Mouse (Mus musculus) stomach, embryonic 16.5 days (tissue): Measurements from ENCODE around the gene Gjb3. TPM values are rescaled to one million over a fixed set of nuclear protein-coding genes. Genes with fewer than 3 reads are reported as not detected.

Source experiments
- ATAC-seq: fragments of 200-750 bp; cut with Nextera tagmentation; 2 replicates; pipeline ENCODE4 v1.8.0; 2017; ENCODE audit warnings: moderate number of reproducible peaks, moderate TSS enrichment; ENCODE audit not compliant: insufficient read depth, low FRiP score
- H3K27ac ChIP-seq: fragments of 300-500 bp; sonication (generic); 2 replicates; pipeline ENCODE4 v1.5.1; 2014; ENCODE audit warnings: low read length
- H3K27me3 ChIP-seq: fragments of 300-500 bp; sonication (generic); 2 replicates; pipeline ENCODE4 v1.6.1; 2014; ENCODE audit warnings: low read length, control low read depth, mixed read lengths; ENCODE audit not compliant: control insufficient read depth, insufficient read depth
- H3K36me3 ChIP-seq: fragments of 300-500 bp; sonication (generic); 2 replicates; pipeline ENCODE4 v1.6.1; 2014; ENCODE audit warnings: low read length; ENCODE audit not compliant: control insufficient read depth, insufficient read depth
- H3K4me1 ChIP-seq: fragments of 300-500 bp; sonication (generic); 2 replicates; pipeline ENCODE4 v1.6.1; 2014; ENCODE audit warnings: low read length, control low read depth, mixed read lengths; ENCODE audit not compliant: control insufficient read depth, insufficient read depth
- H3K4me2 ChIP-seq: fragments of 300-500 bp; sonication (generic); 2 replicates; pipeline ENCODE4 v1.6.1; 2014; ENCODE audit warnings: low read depth, low read length, mixed read lengths
- H3K4me3 ChIP-seq: fragments of 300-500 bp; sonication (generic); replicated peaks from 2 replicates; pipeline ENCODE4 v1.5.1; 2014; ENCODE audit warnings: mild to moderate bottlenecking, low read length
- H3K9ac ChIP-seq: fragments of 300-500 bp; sonication (generic); 2 replicates; pipeline ENCODE4 v1.6.1; 2014; ENCODE audit warnings: low read length
- H3K9me3 ChIP-seq: fragments of 300-500 bp; sonication (generic); replicated peaks from 2 replicates; pipeline ENCODE4 v1.6.1; 2016; ENCODE audit warnings: low read length, control low read depth; ENCODE audit not compliant: control insufficient read depth
- WGBS: fragments of 180-500 bp; shearing (Covaris S2); extraction: QIAGEN DNeasy Blood & Tissue Kit; methylation state at CpG from one replicate; pipeline ENCODE4 v1.1.7; 2014; 5-methylcytosine and 5-hydroxymethylcytosine counted together
- polyA plus RNA-seq: library from polyadenylated mRNA; unstranded; fragments of >200 nt; fragmentation: Nextera tagmentation; extraction: Ambion mirVana; gene quantifications from 2 replicates; pipeline ENCODE4 v1.2.1, GENCODE M21; 2015

Gene Gjb3
- polyA plus RNA-seq, 1 experiment from 2014 or later = 7.0 TPM

DNA sequence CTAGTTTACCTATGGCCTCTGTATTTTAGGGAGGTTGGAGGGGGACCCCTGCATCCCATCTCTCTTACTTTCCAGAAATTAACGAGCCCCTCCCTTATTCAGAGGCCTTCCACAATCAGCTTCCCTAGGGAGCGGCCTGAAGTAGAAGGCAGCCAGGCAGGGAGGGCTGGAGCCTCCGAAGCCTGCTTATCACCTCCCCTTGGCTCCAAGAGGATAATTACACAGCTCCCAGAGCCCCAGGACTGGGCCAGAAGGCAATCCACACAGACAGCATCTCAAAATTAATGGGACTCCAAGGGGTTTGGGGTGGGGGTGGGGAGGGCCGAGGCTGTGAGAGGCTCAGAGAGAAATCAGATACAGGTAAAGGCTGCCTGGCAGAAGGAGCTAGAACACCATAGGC lies 35.2 kb upstream of the Gjb3 start:
- H3K27me3 ChIP-seq = no peaks in the 10 kb centered on the region
- no peak overlapping the region for H3K9ac ChIP-seq
- no peak overlapping the region for H3K27ac ChIP-seq
- WGBS = 18% methylated on average over 4 of the region's 4 CpGs
- no peaks in the 10 kb centered on the region for H3K4me1 ChIP-seq
- ATAC-seq = no peak
- no peaks in the 10 kb centered on the region for H3K36me3 ChIP-seq
- H3K4me3 ChIP-seq = no peak overlapping the region
- no peak overlapping the region for H3K4me2 ChIP-seq
- H3K9me3 ChIP-seq = no peaks in the 10 kb centered on the region

GRCm38 (mm10) chr4:127365433-127365832 lies 34.8 kb upstream of the Gjb3 start:
- Histone ChIP-seq H3K27ac (no peak overlapping the region), H3K27me3 (no peaks in the 10 kb centered on the region), H3K36me3 (no peaks in the 10 kb centered on the region), H3K4me2 (no peak overlapping the region), H3K4me3 (no peak overlapping the region), H3K9me3 (no peaks in the 10 kb centered on the region), H3K9ac (no peak overlapping the region), H3K4me1 (no peaks in the 10 kb centered on the region)
- no peak for ATAC-seq
- 31% methylated on average over 5 of the region's 5 CpGs for WGBS

- no peak for ATAC-seq
- Histone ChIP-seq H3K4me1 (no peaks in the 10 kb centered on the region), H3K27ac (no peak overlapping the region), H3K4me2 (no peak overlapping the region), H3K27me3 (no peaks in the 10 kb centered on the region), H3K36me3 (no peaks in the 10 kb centered on the region), H3K9me3 (no peaks in the 10 kb centered on the region), H3K9ac (no peak overlapping the region), H3K4me3 (no peak overlapping the region)
- 64% methylated on average over 6 of the region's 6 CpGs for WGBS
Observed at GRCm38 (mm10) chr4:127364431-127364830, 33.8 kb upstream of the Gjb3 start.

GRCm38 (mm10) chr4:127363331-127363730 lies 32.7 kb upstream of the Gjb3 start:
- no peaks in the 10 kb centered on the region for H3K4me1 ChIP-seq
- ATAC-seq = no peak
- H3K9ac ChIP-seq = no peak overlapping the region
- no peaks in the 10 kb centered on the region for H3K36me3 ChIP-seq
- H3K27me3 ChIP-seq = no peaks in the 10 kb centered on the region
- H3K27ac ChIP-seq = no peak overlapping the region
- no peaks in the 10 kb centered on the region for H3K9me3 ChIP-seq
- no peak overlapping the region for H3K4me3 ChIP-seq
- 58% methylated on average over 4 of the region's 4 CpGs for WGBS
- H3K4me2 ChIP-seq = no peak overlapping the region

DNA sequence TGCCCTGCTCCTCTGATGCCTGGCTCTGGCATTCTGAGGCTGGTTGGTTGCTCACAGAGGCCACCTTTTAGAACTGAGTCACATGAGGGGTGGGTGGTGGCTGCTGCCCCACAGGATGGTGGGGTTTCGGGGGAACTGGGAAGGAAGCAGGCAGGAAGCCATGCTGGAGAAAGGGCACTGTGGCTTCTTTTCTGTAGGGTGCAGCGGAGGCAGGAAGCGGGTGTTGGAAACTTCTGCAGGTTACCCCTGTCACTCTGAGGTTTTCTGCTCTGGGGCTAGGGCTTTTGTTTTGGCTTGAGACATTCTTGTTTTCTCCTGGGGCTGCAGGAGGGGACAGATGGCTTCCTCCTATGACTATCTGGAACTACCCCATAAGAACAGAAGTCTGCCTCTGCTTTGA lies 31.9 kb upstream of the Gjb3 start:
- Histone ChIP-seq H3K27ac (no peak overlapping the region), H3K4me1 (no peaks in the 10 kb centered on the region; the same call in 1 of the 2 replicates), H3K9me3 (no peaks in the 10 kb centered on the region), H3K4me2 (no peak overlapping the region), H3K27me3 (no peaks in the 10 kb centered on the region), H3K4me3 (no peak overlapping the region), H3K9ac (no peak overlapping the region), H3K36me3 (no peaks in the 10 kb centered on the region)
- 76% methylated on average over 3 of the region's 3 CpGs for WGBS
- no peak for ATAC-seq

- 16% methylated on average over 5 of the region's 5 CpGs for WGBS
Observed at GRCm38 (mm10) chr4:127358018-127358417, 27.4 kb upstream of the Gjb3 start, which contains the start of gene Gjb5. Gene Gjb5 (minus strand): TSS chr4:127358181.

GRCm38 (mm10) chr4:127354506-127355485 lies 24.2 kb upstream of the Gjb3 start:
- ATAC-seq = no peak
- H3K9me3 ChIP-seq = no peaks in the 10 kb centered on the region
- no peak overlapping the region for H3K4me3 ChIP-seq
- WGBS = 33% methylated on average over 15 of the region's 15 CpGs
- H3K4me1 ChIP-seq = peaks cover 9% of the 10 kb centered on the region
- no peak overlapping the region for H3K9ac ChIP-seq
- H3K27ac ChIP-seq = 0 out of 2 replicates have a peak overlapping the region, but pooled peaks have one; percentile 21
- no peak overlapping the region for H3K4me2 ChIP-seq
- no peaks in the 10 kb centered on the region for H3K36me3 ChIP-seq
- H3K27me3 ChIP-seq = no peaks in the 10 kb centered on the region

More at GRCm38 (mm10) chr4:127358018-127358417, 27.4 kb upstream of the Gjb3 start, which contains the start of gene Gjb5:
- peaks cover 9% of the 10 kb centered on the region for H3K4me1 ChIP-seq
- H3K27ac ChIP-seq = no peak within 1 kb of the TSS
- H3K36me3 ChIP-seq = no peaks in the 10 kb centered on the region
- no peak within 1 kb of the TSS for H3K4me3 ChIP-seq
- peak within 1 kb of the TSS; percentile 23; the same call in 1 of the 2 replicates for H3K4me2 ChIP-seq
- no peaks in the 10 kb centered on the region for H3K27me3 ChIP-seq
- no peak within 1 kb of the TSS for H3K9ac ChIP-seq
- peak; percentile 63; the same call in 1 of the 2 replicates for ATAC-seq
- no peaks in the 10 kb centered on the region for H3K9me3 ChIP-seq

DNA sequence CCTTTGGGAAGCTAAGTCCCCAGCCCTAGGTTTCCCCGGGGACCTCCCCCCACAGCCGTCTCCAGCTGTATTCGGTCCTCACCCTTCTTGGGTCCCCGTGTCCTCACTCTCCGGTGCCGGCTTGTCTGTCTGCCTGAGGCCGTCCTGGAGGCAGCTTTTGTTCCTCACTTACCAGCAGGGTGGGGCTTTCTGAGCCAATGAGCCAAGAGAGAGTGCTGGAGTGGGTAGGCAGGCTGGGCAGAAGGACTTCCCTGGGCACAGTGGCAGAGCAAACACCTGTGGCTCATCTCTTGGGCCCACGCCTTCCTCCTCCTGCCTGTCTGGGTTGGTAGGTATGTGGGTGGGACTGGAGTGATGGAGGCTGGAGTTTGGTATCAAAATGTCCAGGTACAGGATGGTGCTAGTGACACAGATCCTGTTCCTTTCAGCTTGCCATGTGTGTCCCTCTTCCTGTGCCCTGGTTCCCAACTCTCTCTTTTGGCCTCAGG lies 23.4 kb upstream of the Gjb3 start, which contains the start of gene Gjb4:
Gene Gjb4 (minus strand): TSS at position 131 of the 488 bp plus-strand sequence.
- Histone ChIP-seq H3K4me1 (peaks cover 9% of the 10 kb centered on the region), H3K4me3 (no peak within 1 kb of the TSS), H3K27ac (0 out of 2 replicates have a peak within 1 kb of the TSS, but pooled peaks have one; percentile 21), H3K27me3 (no peaks in the 10 kb centered on the region), H3K36me3 (no peaks in the 10 kb centered on the region), H3K4me2 (no peak within 1 kb of the TSS), H3K9ac (no peak within 1 kb of the TSS), H3K9me3 (no peaks in the 10 kb centered on the region)
- ATAC-seq = no peak
- 43% methylated on average over 8 of the region's 8 CpGs for WGBS

DNA sequence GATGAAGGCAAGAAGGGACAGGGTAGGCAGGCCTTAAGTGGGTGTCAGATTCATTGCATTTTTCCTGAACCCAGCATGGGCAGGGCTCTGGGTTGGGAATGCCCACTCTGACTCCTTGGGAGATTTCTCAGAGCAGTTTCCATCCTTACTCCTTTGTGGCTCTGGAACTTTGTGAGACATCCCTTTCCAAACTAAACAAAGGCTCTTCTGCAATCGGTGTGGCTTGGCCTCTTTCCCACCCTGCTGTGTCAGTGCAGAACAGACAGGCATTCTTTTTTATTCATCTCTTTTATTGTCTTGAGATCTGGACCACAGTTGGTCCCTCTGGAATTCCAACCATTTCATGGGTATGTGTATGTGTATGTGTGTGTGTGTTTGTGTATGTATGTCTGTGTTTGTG lies 21.9 kb upstream of the Gjb3 start:
- H3K9me3 ChIP-seq = no peaks in the 10 kb centered on the region
- H3K27ac ChIP-seq = no peak overlapping the region
- H3K36me3 ChIP-seq = no peaks in the 10 kb centered on the region
- no peaks in the 10 kb centered on the region for H3K27me3 ChIP-seq
- no peak overlapping the region for H3K4me2 ChIP-seq
- no peak for ATAC-seq
- no peak overlapping the region for H3K4me3 ChIP-seq
- H3K9ac ChIP-seq = no peak overlapping the region
- peaks cover 9% of the 10 kb centered on the region for H3K4me1 ChIP-seq
- WGBS = 23% methylated on average over 1 of the region's 1 CpGs
